Mouse (Mus musculus): ENCODE measurements around the gene Pilrb2. TPM values are rescaled to one million over a fixed set of nuclear protein-coding genes. Genes with fewer than 3 reads are reported as not detected.
A peak's percentile ranks its signal among the peaks of the same experiment; 100 is the strongest.

Gene Pilrb2
- total and polyA plus RNA-seq, 3 experiments = not detected

DNA sequence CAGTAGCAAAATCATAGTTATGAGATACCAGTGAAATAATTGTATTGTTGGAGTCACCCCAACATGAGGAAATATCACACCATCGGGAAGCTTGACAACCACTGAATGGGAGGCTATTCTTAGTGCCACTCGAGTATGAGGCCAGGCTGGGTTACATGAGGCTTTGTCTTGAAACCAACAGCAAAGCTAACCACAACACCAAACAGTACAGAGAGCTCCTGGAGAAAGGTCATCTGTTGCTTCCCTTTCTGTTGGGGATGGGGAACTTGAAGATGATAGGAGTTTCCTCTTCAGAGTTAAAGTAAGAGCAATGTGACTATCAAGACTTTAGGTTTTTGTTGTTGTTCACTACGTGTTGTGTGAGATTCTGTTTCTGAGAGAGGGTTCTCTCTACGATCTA lies 11.3 kb upstream of the Pilrb2 start:
- dilution Hi-C loops (cut with MboI; ENCODE audit: extremely low pct_ligation_motif_present, extremely low pct_unique_long_range_greater_than_20kb, low sequenced_read_pairs) = no loop called here
- Histone ChIP-seq H3K27ac (ENCODE audit: insufficient read depth, low read depth) (no peak overlapping the region), H3K4me3 (replicated peaks in 1 of 3; ENCODE audit: low read depth in 2 of 3, low read length in 2 of 3, poor library complexity in 1 of 3) (no peak overlapping the region), H3K9me3 (replicated peaks; ENCODE audit: low read length) (no peaks in the 10 kb centered on the region), H3K4me2 (ENCODE audit: insufficient read depth, low read depth, poor library complexity, severe bottlenecking) (no peak overlapping the region), H3K9ac (ENCODE audit: insufficient read depth, low read depth) (no peak overlapping the region), H3K36me3 (replicated peaks in 1 of 2; ENCODE audit: control insufficient read depth in 1 of 2, insufficient read depth in 1 of 2, low read length in 1 of 2) (no peaks in the 10 kb centered on the region), H3K27me3 (replicated peaks) (peaks cover 10% of the 10 kb centered on the region), H3K4me1 (ENCODE audit: control insufficient read depth in 1 of 2, insufficient read depth in 2 of 2) (peaks cover 0 to 7% of the 10 kb centered on the region in 2 experiments; a peak in 1 of 4 replicates), H3K79me2 (replicated peaks; ENCODE audit: control insufficient read depth, extremely low read depth, insufficient read depth, poor library complexity, severe bottlenecking) (no peaks in the 10 kb centered on the region)
- TF ChIP-seq TBP (conservative IDR thresholded peaks at IDR 0.05; ENCODE audit: low read depth, low read length) (no peak), KAT2A (IDR thresholded peaks at IDR 0.05; ENCODE audit: insufficient replicate concordance, low read length) (no peak), MAZ (IDR thresholded peaks at IDR 0.05; ENCODE audit: low read depth, low read length) (no peak), MAX (IDR thresholded peaks at IDR 0.05; ENCODE audit: low read length) (no peak), E2F4 (IDR thresholded peaks at IDR 0.05; ENCODE audit: insufficient replicate concordance, low read depth, low read length) (no peak), ELF1 (IDR thresholded peaks at IDR 0.05; ENCODE audit: low read depth, low read length) (no peak), CHD2 (IDR thresholded peaks at IDR 0.05; ENCODE audit: low read length) (no peak), RCOR1 (conservative IDR thresholded peaks at IDR 0.05; ENCODE audit: low read depth, low read length) (no peak), USF2 (conservative IDR thresholded peaks at IDR 0.05; ENCODE audit: low read depth, low read length) (no peak), SMC3 (IDR thresholded peaks at IDR 0.05; ENCODE audit: low read depth, low read length) (no peak), ZMIZ1 (IDR thresholded peaks at IDR 0.05; ENCODE audit: low read depth, low read length) (no peak), UBTF (IDR thresholded peaks at IDR 0.05; ENCODE audit: low read depth, low read length) (no peak), ZNF384 (IDR thresholded peaks at IDR 0.05; ENCODE audit: low read depth, low read length) (no peak)
- in situ Hi-C loops (cut with MboI; ENCODE audit: low pct_ligation_motif_present, low pct_unique_long_range_greater_than_20kb, low sequenced_read_pairs) = no loop called here
- DNase-seq (ENCODE audit: extremely low read depth) = no peak

DNA sequence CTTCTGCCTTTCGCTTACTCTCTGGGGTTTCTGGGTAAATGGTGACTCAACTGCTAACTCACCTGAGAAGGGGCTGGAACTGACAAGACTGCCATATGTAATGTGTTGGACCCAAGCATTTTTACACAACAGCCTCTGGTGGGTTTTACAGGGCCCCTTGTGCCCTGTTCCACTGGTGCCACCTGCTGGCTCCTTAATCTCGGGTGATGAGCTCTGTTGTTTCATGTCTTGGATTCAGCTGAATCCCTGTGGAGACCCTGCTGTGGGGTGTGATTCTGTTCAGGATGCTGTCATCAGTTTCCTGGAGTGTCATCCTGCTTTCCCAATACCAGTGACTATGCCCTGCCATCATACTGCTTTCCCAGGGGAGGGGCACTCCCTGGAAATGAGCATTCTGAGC lies 6.2 kb upstream of the Pilrb2 start:
- Histone ChIP-seq H3K4me1 (ENCODE audit: control insufficient read depth in 1 of 2, insufficient read depth in 2 of 2) (peaks cover 0 to 1% of the 10 kb centered on the region in 2 experiments; a peak in 1 of 4 replicates), H3K4me3 (replicated peaks in 1 of 3; ENCODE audit: low read depth in 2 of 3, low read length in 2 of 3, poor library complexity in 1 of 3) (no peak overlapping the region), H3K36me3 (replicated peaks in 1 of 2; ENCODE audit: control insufficient read depth in 1 of 2, insufficient read depth in 1 of 2, low read length in 1 of 2) (no peaks in the 10 kb centered on the region), H3K79me2 (replicated peaks; ENCODE audit: control insufficient read depth, extremely low read depth, insufficient read depth, poor library complexity, severe bottlenecking) (no peaks in the 10 kb centered on the region), H3K9ac (ENCODE audit: insufficient read depth, low read depth) (no peak overlapping the region), H3K27ac (ENCODE audit: insufficient read depth, low read depth) (no peak overlapping the region), H3K4me2 (ENCODE audit: insufficient read depth, low read depth, poor library complexity, severe bottlenecking) (no peak overlapping the region), H3K27me3 (replicated peaks) (peaks cover 1% of the 10 kb centered on the region), H3K9me3 (replicated peaks; ENCODE audit: low read length) (no peaks in the 10 kb centered on the region)
- in situ Hi-C loops (cut with MboI; ENCODE audit: low pct_ligation_motif_present, low pct_unique_long_range_greater_than_20kb, low sequenced_read_pairs) (loop anchor here (5.0 kb wide), 1 partner anchor 86 kb away; no protein-coding TSS in a partner anchor), dilution Hi-C loops (cut with MboI; ENCODE audit: extremely low pct_ligation_motif_present, extremely low pct_unique_long_range_greater_than_20kb, low sequenced_read_pairs) (no loop called here)
- peak; percentile 42 for DNase-seq (ENCODE audit: extremely low read depth)
- TF ChIP-seq EP300 (IDR thresholded peaks at IDR 0.05; ENCODE audit: low read length) (no peak), POLR2AphosphoS2 (IDR thresholded peaks at IDR 0.05; ENCODE audit: low read depth, low read length) (no peak), RAD21 (IDR thresholded peaks at IDR 0.05; ENCODE audit: low read depth, low read length) (peak; percentile 89), MAFK (IDR thresholded peaks at IDR 0.05; ENCODE audit: insufficient replicate concordance, low read length) (no peak), ELF1 (IDR thresholded peaks at IDR 0.05; ENCODE audit: low read depth, low read length) (no peak), ZC3H11A (IDR thresholded peaks at IDR 0.05; ENCODE audit: low read depth, low read length) (peak; percentile 87), SMC3 (IDR thresholded peaks at IDR 0.05; ENCODE audit: low read depth, low read length) (peak; percentile 97), GABPA (IDR thresholded peaks at IDR 0.05; ENCODE audit: insufficient replicate concordance, low read depth, low read length) (no peak), KAT2A (IDR thresholded peaks at IDR 0.05; ENCODE audit: insufficient replicate concordance, low read length) (no peak), E2F4 (IDR thresholded peaks at IDR 0.05; ENCODE audit: insufficient replicate concordance, low read depth, low read length) (no peak), USF1 (IDR thresholded peaks at IDR 0.05; ENCODE audit: low read depth, low read length) (no peak), CTCF (conservative IDR thresholded peaks at IDR 0.05 in 1 of 2, IDR thresholded peaks at IDR 0.05 in 1 of 2; ENCODE audit: low read depth in 2 of 2, low read length in 2 of 2) (peak; percentile 37 to 93; a peak in 3 of 4 replicates), JUN (IDR thresholded peaks at IDR 0.05; ENCODE audit: insufficient read depth, low read depth, low read length) (no peak), ETS1 (conservative IDR thresholded peaks at IDR 0.05; ENCODE audit: low read depth, low read length) (no peak), SIN3A (IDR thresholded peaks at IDR 0.05; ENCODE audit: low read length) (no peak)

Measured in CH12.LX (cell line).